Mouse (Mus musculus): ENCODE data around the gene Ms4a6c. TPM values are rescaled to one million over a fixed set of nuclear protein-coding genes. Genes with fewer than 3 reads are reported as not detected.
"Not testable (repeated sequence)": the region's sequence is repeated elsewhere in the genome, so short reads cannot be mapped to it uniquely, and the experiment has no call there.

Gene Ms4a6c
- polyA plus RNA-seq, 1 experiment, result 6.2 TPM

- no peaks in the 10 kb centered on the region for H3K36me3 ChIP-seq (ENCODE audit: control insufficient read depth, insufficient read depth, low read length)
- no peak for DNase-seq
- peaks cover 2% of the 10 kb centered on the region for H3K4me1 ChIP-seq (replicated peaks; ENCODE audit: control insufficient read depth, insufficient read depth, low read length)
- H3K27me3 ChIP-seq (ENCODE audit: control insufficient read depth, insufficient read depth, low read length), result no peaks in the 10 kb centered on the region
- whole genome bisulfite sequencing, result 73% methylated on average over 2 of the region's 2 CpGs
- H3K4me3 ChIP-seq (ENCODE audit: control insufficient read depth, insufficient read depth, low read length), result no peak within 1 kb of the TSS
- peak within 1 kb of the TSS; percentile 76 for H3K27ac ChIP-seq (ENCODE audit: control insufficient read depth, insufficient read depth, low read length)
- TF ChIP-seq POLR2A (IDR thresholded peaks at IDR 0.05; ENCODE audit: control insufficient read depth, extremely low read depth, insufficient read depth, low read length, poor library complexity) (no peak), CTCF (IDR thresholded peaks at IDR 0.05; ENCODE audit: borderline replicate concordance, control insufficient read depth, extremely low read depth, insufficient read depth, low read length, poor library complexity) (no peak)
Measured at GRCm38 (mm10) chr19:11485746-11486145, 16.6 kb downstream of the Ms4a6c start, which contains the start of gene Gm8369. Gene Gm8369 (plus strand): TSS chr19:11485938.

GRCm38 (mm10) chr19:11486599-11486998 is 17.4 kb downstream of the Ms4a6c start:
- 90% methylated on average over 1 of the region's 1 CpGs for WGBS
- H3K4me3 ChIP-seq (ENCODE audit: control insufficient read depth, insufficient read depth, low read length), result no peak overlapping the region
- TF ChIP-seq POLR2A (IDR thresholded peaks at IDR 0.05; ENCODE audit: control insufficient read depth, extremely low read depth, insufficient read depth, low read length, poor library complexity), result no peak
- TF ChIP-seq CTCF (IDR thresholded peaks at IDR 0.05; ENCODE audit: borderline replicate concordance, control insufficient read depth, extremely low read depth, insufficient read depth, low read length, poor library complexity), result no peak
- H3K4me1 ChIP-seq (replicated peaks; ENCODE audit: control insufficient read depth, insufficient read depth, low read length), result peaks cover 2% of the 10 kb centered on the region
- no peaks in the 10 kb centered on the region for H3K27me3 ChIP-seq (ENCODE audit: control insufficient read depth, insufficient read depth, low read length)
- no peaks in the 10 kb centered on the region for H3K36me3 ChIP-seq (ENCODE audit: control insufficient read depth, insufficient read depth, low read length)
- DNase-seq, result no peak
- no peak overlapping the region for H3K27ac ChIP-seq (ENCODE audit: control insufficient read depth, insufficient read depth, low read length)

- H3K4me3 ChIP-seq (ENCODE audit: control insufficient read depth, insufficient read depth, low read length), result no peak overlapping the region
- TF ChIP-seq CTCF (IDR thresholded peaks at IDR 0.05; ENCODE audit: borderline replicate concordance, control insufficient read depth, extremely low read depth, insufficient read depth, low read length, poor library complexity) (no peak), POLR2A (IDR thresholded peaks at IDR 0.05; ENCODE audit: control insufficient read depth, extremely low read depth, insufficient read depth, low read length, poor library complexity) (no peak)
- no peaks in the 10 kb centered on the region for H3K4me1 ChIP-seq (replicated peaks; ENCODE audit: control insufficient read depth, insufficient read depth, low read length)
- 80% methylated on average over 4 of the region's 4 CpGs for WGBS
- H3K36me3 ChIP-seq (ENCODE audit: control insufficient read depth, insufficient read depth, low read length), result no peaks in the 10 kb centered on the region
- DNase-seq, result no peak
- no peaks in the 10 kb centered on the region for H3K27me3 ChIP-seq (ENCODE audit: control insufficient read depth, insufficient read depth, low read length)
- peak overlapping the region; percentile 62 for H3K27ac ChIP-seq (ENCODE audit: control insufficient read depth, insufficient read depth, low read length)
Measured at GRCm38 (mm10) chr19:11491406-11492189, 22.4 kb downstream of the Ms4a6c start.

- H3K27me3 ChIP-seq (ENCODE audit: control insufficient read depth, insufficient read depth, low read length), result no peaks in the 10 kb centered on the region
- whole genome bisulfite sequencing, result 90% methylated on average over 1 of the region's 1 CpGs
- DNase-seq, result no peak
- no peak overlapping the region for H3K27ac ChIP-seq (ENCODE audit: control insufficient read depth, insufficient read depth, low read length)
- no peaks in the 10 kb centered on the region for H3K36me3 ChIP-seq (ENCODE audit: control insufficient read depth, insufficient read depth, low read length)
- H3K4me3 ChIP-seq (ENCODE audit: control insufficient read depth, insufficient read depth, low read length), result no peak overlapping the region
- no peak for TF ChIP-seq POLR2A (IDR thresholded peaks at IDR 0.05; ENCODE audit: control insufficient read depth, extremely low read depth, insufficient read depth, low read length, poor library complexity)
- TF ChIP-seq CTCF (IDR thresholded peaks at IDR 0.05; ENCODE audit: borderline replicate concordance, control insufficient read depth, extremely low read depth, insufficient read depth, low read length, poor library complexity), result no peak
- H3K4me1 ChIP-seq (replicated peaks; ENCODE audit: control insufficient read depth, insufficient read depth, low read length), result no peaks in the 10 kb centered on the region
Measured at GRCm38 (mm10) chr19:11492671-11493070, 23.5 kb downstream of the Ms4a6c start.

- no peaks in the 10 kb centered on the region for H3K27me3 ChIP-seq (ENCODE audit: control insufficient read depth, insufficient read depth, low read length)
- H3K4me1 ChIP-seq (replicated peaks; ENCODE audit: control insufficient read depth, insufficient read depth, low read length), result no peaks in the 10 kb centered on the region
- no peak for TF ChIP-seq CTCF (IDR thresholded peaks at IDR 0.05; ENCODE audit: borderline replicate concordance, control insufficient read depth, extremely low read depth, insufficient read depth, low read length, poor library complexity)
- no peak for TF ChIP-seq POLR2A (IDR thresholded peaks at IDR 0.05; ENCODE audit: control insufficient read depth, extremely low read depth, insufficient read depth, low read length, poor library complexity)
- H3K27ac ChIP-seq (ENCODE audit: control insufficient read depth, insufficient read depth, low read length), result no peak overlapping the region
- H3K36me3 ChIP-seq (ENCODE audit: control insufficient read depth, insufficient read depth, low read length), result no peaks in the 10 kb centered on the region
- H3K4me3 ChIP-seq (ENCODE audit: control insufficient read depth, insufficient read depth, low read length), result no peak overlapping the region
- no peak for DNase-seq
- WGBS, result 98% methylated on average over 3 of the region's 3 CpGs
Measured at GRCm38 (mm10) chr19:11494519-11494918, 25.4 kb downstream of the Ms4a6c start.

GRCm38 (mm10) chr19:11496361-11496760 is 27.2 kb downstream of the Ms4a6c start:
- no peak for TF ChIP-seq POLR2A (IDR thresholded peaks at IDR 0.05; ENCODE audit: control insufficient read depth, extremely low read depth, insufficient read depth, low read length, poor library complexity)
- no peak for TF ChIP-seq CTCF (IDR thresholded peaks at IDR 0.05; ENCODE audit: borderline replicate concordance, control insufficient read depth, extremely low read depth, insufficient read depth, low read length, poor library complexity)
- no peaks in the 10 kb centered on the region for H3K27me3 ChIP-seq (ENCODE audit: control insufficient read depth, insufficient read depth, low read length)
- H3K4me1 ChIP-seq (replicated peaks; ENCODE audit: control insufficient read depth, insufficient read depth, low read length), result peaks cover 2% of the 10 kb centered on the region; the same call in 1 of the 2 replicates
- H3K27ac ChIP-seq (ENCODE audit: control insufficient read depth, insufficient read depth, low read length), result no peak overlapping the region
- WGBS, result 90% methylated on average over 6 of the region's 6 CpGs
- H3K36me3 ChIP-seq (ENCODE audit: control insufficient read depth, insufficient read depth, low read length), result no peaks in the 10 kb centered on the region
- H3K4me3 ChIP-seq (ENCODE audit: control insufficient read depth, insufficient read depth, low read length), result no peak overlapping the region
- DNase-seq, result no peak

- H3K27ac ChIP-seq (ENCODE audit: control insufficient read depth, insufficient read depth, low read length), result peak overlapping the region; percentile 34; the same call in 1 of the 2 replicates
- DNase-seq; H3K4me3 ChIP-seq (ENCODE audit: control insufficient read depth, insufficient read depth, low read length); H3K4me1 ChIP-seq (replicated peaks; ENCODE audit: control insufficient read depth, insufficient read depth, low read length); H3K27me3 ChIP-seq (ENCODE audit: control insufficient read depth, insufficient read depth, low read length); H3K36me3 ChIP-seq (ENCODE audit: control insufficient read depth, insufficient read depth, low read length): not testable (repeated sequence)
- 4% methylated on average over 1 of the region's 1 CpGs for WGBS
Measured at GRCm38 (mm10) chr19:11497300-11497699, 28.1 kb downstream of the Ms4a6c start.

All from thymus, adult 2 months (tissue).